Mouse (Mus musculus): ENCODE measurements around the gene Ncam1. TPM values are rescaled to one million over a fixed set of nuclear protein-coding genes. Genes with fewer than 3 reads are reported as not detected.

Gene Ncam1
- polyA plus RNA-seq, 1 experiment = 2.3 TPM

GRCm38 (mm10) chr9:49635668-49636326 is 162.9 kb downstream of the Ncam1 start:
- 85% methylated on average over 11 of the region's 11 CpGs for WGBS
- DNase-seq (ENCODE audit: low read depth, low spot score) = no peak

- 82% methylated on average over 2 of the region's 2 CpGs for WGBS
- no peak for DNase-seq (ENCODE audit: low read depth, low spot score)
Measured at GRCm38 (mm10) chr9:49632591-49632990, 166.1 kb downstream of the Ncam1 start.

GRCm38 (mm10) chr9:49630336-49630735 is 168.4 kb downstream of the Ncam1 start:
- DNase-seq (ENCODE audit: low read depth, low spot score) = no peak

GRCm38 (mm10) chr9:49624910-49625309 is 173.8 kb downstream of the Ncam1 start:
- WGBS = 88% methylated on average over 6 of the region's 6 CpGs
- DNase-seq (ENCODE audit: low read depth, low spot score) = no peak

More at GRCm38 (mm10) chr9:49630336-49630735, 168.4 kb downstream of the Ncam1 start:
- 68% methylated on average over 2 of the region's 2 CpGs for WGBS

GRCm38 (mm10) chr9:49623934-49624505 is 174.7 kb downstream of the Ncam1 start:
- 72% methylated on average over 3 of the region's 3 CpGs for WGBS
- no peak for DNase-seq (ENCODE audit: low read depth, low spot score)

- WGBS = 66% methylated on average over 9 of the region's 9 CpGs
- DNase-seq (ENCODE audit: low read depth, low spot score) = no peak
Measured at GRCm38 (mm10) chr9:49622928-49623676, 175.6 kb downstream of the Ncam1 start.

GRCm38 (mm10) chr9:49621691-49622090 is 177.0 kb downstream of the Ncam1 start:
- WGBS = 92% methylated on average over 11 of the region's 11 CpGs
- DNase-seq (ENCODE audit: low read depth, low spot score) = no peak

GRCm38 (mm10) chr9:49618699-49619392 is 179.9 kb downstream of the Ncam1 start:
- 79% methylated on average over 9 of the region's 9 CpGs for WGBS
- DNase-seq (ENCODE audit: low read depth, low spot score) = no peak

GRCm38 (mm10) chr9:49618266-49618665 is 180.5 kb downstream of the Ncam1 start:
- no peak for DNase-seq (ENCODE audit: low read depth, low spot score)
- 78% methylated on average over 2 of the region's 2 CpGs for WGBS

- DNase-seq (ENCODE audit: low read depth, low spot score) = no peak
- WGBS = 18% methylated on average over 3 of the region's 3 CpGs
Measured at GRCm38 (mm10) chr9:49617216-49617615, 181.5 kb downstream of the Ncam1 start.

GRCm38 (mm10) chr9:49612387-49612786 is 186.3 kb downstream of the Ncam1 start:
- DNase-seq (ENCODE audit: low read depth, low spot score) = no peak

- WGBS = 20% methylated on average over 2 of the region's 2 CpGs
- DNase-seq (ENCODE audit: low read depth, low spot score) = no peak
Measured at GRCm38 (mm10) chr9:49608191-49608590, 190.5 kb downstream of the Ncam1 start.

GRCm38 (mm10) chr9:49606717-49607116 is 192.0 kb downstream of the Ncam1 start:
- DNase-seq (ENCODE audit: low read depth, low spot score) = no peak
- 22% methylated on average over 2 of the region's 2 CpGs for WGBS

- WGBS = 27% methylated on average over 5 of the region's 5 CpGs
- no peak for DNase-seq (ENCODE audit: low read depth, low spot score)
Measured at GRCm38 (mm10) chr9:49606317-49606716, 192.4 kb downstream of the Ncam1 start.

GRCm38 (mm10) chr9:49605791-49606190 is 192.9 kb downstream of the Ncam1 start:
- WGBS = 58% methylated on average over 4 of the region's 4 CpGs
- DNase-seq (ENCODE audit: low read depth, low spot score) = no peak

GRCm38 (mm10) chr9:49605351-49605750 is 193.4 kb downstream of the Ncam1 start:
- 83% methylated on average over 3 of the region's 3 CpGs for WGBS
- no peak for DNase-seq (ENCODE audit: low read depth, low spot score)

GRCm38 (mm10) chr9:49601215-49601614 is 197.5 kb downstream of the Ncam1 start:
- 83% methylated on average over 4 of the region's 4 CpGs for WGBS
- DNase-seq (ENCODE audit: low read depth, low spot score) = no peak

GRCm38 (mm10) chr9:49595635-49596348 is 202.9 kb downstream of the Ncam1 start:
- DNase-seq (ENCODE audit: low read depth, low spot score) = no peak
- WGBS = 58% methylated on average over 11 of the region's 11 CpGs

- no peak for DNase-seq (ENCODE audit: low read depth, low spot score)
- WGBS = 52% methylated on average over 7 of the region's 7 CpGs
Measured at GRCm38 (mm10) chr9:49594876-49595634, 203.7 kb downstream of the Ncam1 start.

Measured in large intestine, adult 2 months (tissue).